Mouse (Mus musculus) heart, postnatal 0 days (tissue): Measurements from ENCODE around the gene Nfib. TPM values are rescaled to one million over a fixed set of nuclear protein-coding genes. Genes with fewer than 3 reads are reported as not detected.
A peak's percentile ranks its signal among the peaks of the same experiment; 100 is the strongest.

Experiments
- ATAC-seq: fragments of 200-750 bp; cut with Nextera tagmentation; 2 replicates; pipeline ENCODE4 v1.8.0; 2017; ENCODE audit warnings: low read depth, moderate number of reproducible peaks, moderate library complexity; ENCODE audit not compliant: insufficient read depth
- DNase-seq: peaks from one replicate; pipeline ENCODE4 v3.0.0-alpha.2; 2016; ENCODE audit warnings: low spot score
- H3K27ac ChIP-seq: fragments of 300-500 bp; sonication (generic); 2 replicates; pipeline ENCODE4 v1.5.1; 2014; ENCODE audit warnings: low read depth, mild to moderate bottlenecking
- H3K27me3 ChIP-seq: fragments of 300-500 bp; sonication (generic); 2 replicates; pipeline ENCODE4 v1.6.1; 2014; ENCODE audit warnings: low read length, mixed read lengths; ENCODE audit not compliant: control insufficient read depth, insufficient read depth
- H3K36me3 ChIP-seq: fragments of 300-500 bp; sonication (generic); replicated peaks from 2 replicates; pipeline ENCODE4 v1.6.1; 2014; ENCODE audit warnings: low read length, mixed read lengths; ENCODE audit not compliant: control insufficient read depth, insufficient read depth
- H3K4me1 ChIP-seq: fragments of 300-500 bp; sonication (generic); 2 replicates; pipeline ENCODE4 v1.6.1; 2014; ENCODE audit warnings: antibody characterized with exemption; ENCODE audit not compliant: control insufficient read depth, insufficient read depth
- H3K4me2 ChIP-seq: fragments of 300-500 bp; sonication (generic); 2 replicates; pipeline ENCODE4 v1.6.1; 2014; ENCODE audit warnings: low read depth, mild to moderate bottlenecking, low read length, moderate library complexity
- H3K4me3 ChIP-seq: fragments of 300-500 bp; sonication (generic); 2 replicates; pipeline ENCODE4 v1.5.1; 2014; ENCODE audit warnings: low read depth, low read length
- H3K9ac ChIP-seq: fragments of 300-500 bp; sonication (generic); replicated peaks from 2 replicates; pipeline ENCODE4 v1.6.1; 2014; ENCODE audit warnings: low read depth, low read length, mixed read lengths
- H3K9me3 ChIP-seq: fragments of 300-500 bp; sonication (generic); replicated peaks from 2 replicates; pipeline ENCODE4 v1.6.1; 2016; ENCODE audit warnings: low read length; ENCODE audit not compliant: control insufficient read depth
- CTCF ChIP-seq: IDR thresholded peaks from 2 replicates; pipeline ENCODE4 v1.5.1; 2016; ENCODE audit warnings: antibody characterized with exemption, control low read depth, low read depth
- EP300 ChIP-seq: IDR thresholded peaks from 2 replicates; pipeline ENCODE4 v1.6.1; 2016; ENCODE audit warnings: antibody characterized with exemption, low read depth
- WGBS: fragments of 180-500 bp; shearing (Covaris S2); extraction: QIAGEN DNeasy Blood & Tissue Kit; methylation state at CpG from one replicate; pipeline ENCODE4 v1.1.7; 2014; 5-methylcytosine and 5-hydroxymethylcytosine counted together
- polyA plus RNA-seq: library from polyadenylated mRNA; unstranded; fragments of >200 nt; fragmentation: Nextera tagmentation; extraction: Ambion mirVana; gene quantifications from 2 replicates; pipeline ENCODE4 v1.2.1, GENCODE M21; 2015
- total RNA-seq: library from RNA; depleted of rRNA; stranded (reverse); fragments of >200 nt; gene quantifications from 2 replicates; pipeline ENCODE4 v1.2.3, GENCODE M21; 2014; ENCODE audit warnings: low replicate concordance

The Nfib gene
- total and polyA plus RNA-seq, 2 experiments from 2014 or later, result 44.0 to 82.0 TPM

- peaks cover 16% of the 10 kb centered on the region for H3K36me3 ChIP-seq
- no peak overlapping the region for H3K9ac ChIP-seq
- no peak for DNase-seq
- no peaks in the 10 kb centered on the region for H3K4me1 ChIP-seq
- H3K27me3 ChIP-seq, result no peaks in the 10 kb centered on the region
- H3K4me3 ChIP-seq, result no peak overlapping the region
- no peak for TF ChIP-seq EP300
- TF ChIP-seq CTCF, result no peak
- no peak overlapping the region for H3K27ac ChIP-seq
- WGBS, result 45% methylated on average over 2 of the region's 2 CpGs
- ATAC-seq, result no peak
- no peak overlapping the region for H3K4me2 ChIP-seq
- H3K9me3 ChIP-seq, result no peaks in the 10 kb centered on the region
Measured at GRCm38 (mm10) chr4:82288138-82288537, 417.4 kb downstream of the Nfib start.

GRCm38 (mm10) chr4:82287454-82287853 is 418.1 kb downstream of the Nfib start:
- Histone ChIP-seq H3K27me3 (no peaks in the 10 kb centered on the region), H3K4me1 (no peaks in the 10 kb centered on the region), H3K4me3 (no peak overlapping the region), H3K9me3 (no peaks in the 10 kb centered on the region), H3K27ac (no peak overlapping the region), H3K9ac (no peak overlapping the region), H3K4me2 (no peak overlapping the region), H3K36me3 (peaks cover 11% of the 10 kb centered on the region; the same call in 1 of the 2 replicates)
- TF ChIP-seq EP300 (no peak), CTCF (no peak)
- 86% methylated on average over 2 of the region's 2 CpGs for WGBS
- no peak for DNase-seq
- no peak for ATAC-seq

GRCm38 (mm10) chr4:82286931-82287330 is 418.6 kb downstream of the Nfib start:
- Histone ChIP-seq H3K4me3 (no peak overlapping the region), H3K4me2 (no peak overlapping the region), H3K27ac (no peak overlapping the region), H3K4me1 (no peaks in the 10 kb centered on the region), H3K27me3 (no peaks in the 10 kb centered on the region), H3K9me3 (no peaks in the 10 kb centered on the region), H3K36me3 (peaks cover 9% of the 10 kb centered on the region; the same call in 1 of the 2 replicates), H3K9ac (no peak overlapping the region)
- no peak for DNase-seq
- no peak for ATAC-seq
- TF ChIP-seq CTCF (peak; percentile 21), EP300 (no peak)
- WGBS, result 60% methylated on average over 2 of the region's 2 CpGs

GRCm38 (mm10) chr4:82283536-82283935 is 422.0 kb downstream of the Nfib start:
- DNase-seq (no peak), ATAC-seq (no peak)
- no peaks in the 10 kb centered on the region for H3K9me3 ChIP-seq
- H3K27me3 ChIP-seq, result no peaks in the 10 kb centered on the region
- H3K4me2 ChIP-seq, result no peak overlapping the region
- WGBS, result 86% methylated on average over 6 of the region's 6 CpGs
- TF ChIP-seq CTCF, result no peak
- no peak for TF ChIP-seq EP300
- no peak overlapping the region for H3K27ac ChIP-seq
- H3K36me3 ChIP-seq, result no peaks in the 10 kb centered on the region; the same call in 1 of the 2 replicates
- H3K4me3 ChIP-seq, result no peak overlapping the region
- H3K4me1 ChIP-seq, result no peaks in the 10 kb centered on the region
- H3K9ac ChIP-seq, result no peak overlapping the region

- H3K9me3 ChIP-seq, result no peaks in the 10 kb centered on the region
- ATAC-seq (no peak), DNase-seq (no peak)
- H3K9ac ChIP-seq, result no peak overlapping the region
- peak overlapping the region; percentile 43; the same call in 1 of the 2 replicates for H3K27ac ChIP-seq
- H3K27me3 ChIP-seq, result no peaks in the 10 kb centered on the region
- no peaks in the 10 kb centered on the region for H3K36me3 ChIP-seq
- TF ChIP-seq CTCF (no peak), EP300 (0 out of 2 replicates have a peak, but pooled peaks have one; percentile 27)
- WGBS, result 51% methylated on average over 2 of the region's 2 CpGs
- H3K4me3 ChIP-seq, result no peak overlapping the region
- no peak overlapping the region for H3K4me2 ChIP-seq
- peaks cover 12% of the 10 kb centered on the region; the same call in 1 of the 2 replicates for H3K4me1 ChIP-seq
Measured at GRCm38 (mm10) chr4:82275996-82276395, 429.6 kb downstream of the Nfib start.
